Mouse (Mus musculus) effector memory CD4-positive, alpha-beta T cell, adult 7 months (primary cell): ENCODE results near the gene Zfp182. TPM values are rescaled to one million over a fixed set of nuclear protein-coding genes. Genes with fewer than 3 reads are reported as not detected.

Experiments
- polyA plus RNA-seq: library from polyadenylated mRNA; unstranded; fragments of 100-300 nt; shearing (Covaris generic); gene quantifications from one replicate; pipeline ENCODE4 v1.2.1, GENCODE M21; 2017

Zfp182 gene
- polyA plus RNA-seq = 12.9 TPM

DNA sequence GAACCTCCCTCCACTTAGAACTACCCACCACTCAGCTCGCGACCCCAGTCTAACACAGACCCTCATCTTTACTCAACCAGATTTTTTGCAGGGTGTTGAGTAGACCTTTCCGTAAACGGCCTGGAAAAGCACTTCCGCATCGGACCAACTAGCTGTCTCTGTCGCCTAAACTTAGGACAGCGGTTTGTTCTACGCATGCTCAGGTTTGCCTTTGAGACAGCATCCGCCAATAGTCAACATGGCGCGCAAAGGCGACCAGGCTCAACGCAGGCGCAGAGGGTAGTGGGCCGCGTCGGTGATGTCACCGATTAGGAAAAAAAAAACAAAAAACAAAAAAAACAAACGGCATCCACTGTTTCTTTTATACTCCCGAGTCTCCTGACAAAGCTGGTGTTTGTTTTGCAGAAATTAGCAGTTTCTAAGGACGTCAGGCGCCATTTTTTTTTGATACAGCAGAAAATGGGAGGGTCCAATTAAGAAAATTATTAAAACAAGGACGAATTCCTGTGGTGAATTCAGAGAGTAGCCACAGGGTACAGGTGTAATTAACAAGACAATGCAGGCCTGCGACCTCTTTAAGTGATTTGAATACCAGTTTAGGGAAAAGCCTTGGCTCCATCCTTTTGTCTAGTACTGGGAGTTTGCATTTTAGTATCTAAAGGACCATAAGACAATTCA is at the start of gene Zfp182:
Zfp182 (minus strand) TSS at position 451 of the 678 bp plus-strand sequence.

DNA sequence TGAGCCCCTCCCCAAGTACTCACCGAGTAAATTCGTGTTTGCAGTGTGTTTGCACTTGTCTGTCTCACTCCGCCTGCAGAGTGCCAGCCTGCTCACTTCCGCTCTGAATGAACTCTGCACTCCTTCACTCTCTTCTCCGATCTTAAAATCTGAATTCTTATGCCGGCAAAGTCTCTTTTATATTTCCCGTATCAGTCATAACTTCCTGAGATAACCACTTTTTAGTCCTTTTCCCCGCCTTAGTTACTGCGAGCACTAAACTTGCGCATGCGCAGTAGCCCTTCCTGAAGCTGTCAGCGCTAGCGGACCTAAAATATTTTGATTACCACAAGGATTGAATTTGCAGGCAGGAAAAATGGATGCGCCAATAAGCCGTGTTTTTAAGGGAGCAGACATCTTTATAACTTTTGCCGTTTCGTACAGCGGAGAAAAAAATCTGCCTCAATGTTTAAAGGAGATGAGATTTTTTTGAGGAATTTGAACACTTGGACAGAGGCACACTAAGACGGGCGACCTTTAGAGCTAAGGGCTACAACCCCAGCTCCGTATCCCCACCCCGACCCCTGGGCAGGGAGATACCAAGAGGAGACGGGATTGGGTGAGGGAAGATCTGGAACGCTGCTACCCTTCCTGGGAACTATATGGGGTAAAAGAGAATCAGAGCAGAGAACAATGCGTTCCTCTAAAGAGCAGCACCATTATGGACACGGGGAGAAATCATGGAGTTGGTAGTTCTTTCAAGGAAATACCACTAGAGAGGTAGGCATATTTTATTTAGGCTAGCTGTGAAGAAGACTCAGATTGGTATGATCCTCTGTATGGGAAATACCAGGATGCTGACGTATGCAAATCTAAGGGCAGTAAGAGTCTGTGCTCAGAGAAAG is 27.1 kb upstream of the Zfp182 start, which contains the start of gene Zfp300:
Zfp300 (minus strand) TSS at position 545 of the 884 bp plus-strand sequence.

DNA sequence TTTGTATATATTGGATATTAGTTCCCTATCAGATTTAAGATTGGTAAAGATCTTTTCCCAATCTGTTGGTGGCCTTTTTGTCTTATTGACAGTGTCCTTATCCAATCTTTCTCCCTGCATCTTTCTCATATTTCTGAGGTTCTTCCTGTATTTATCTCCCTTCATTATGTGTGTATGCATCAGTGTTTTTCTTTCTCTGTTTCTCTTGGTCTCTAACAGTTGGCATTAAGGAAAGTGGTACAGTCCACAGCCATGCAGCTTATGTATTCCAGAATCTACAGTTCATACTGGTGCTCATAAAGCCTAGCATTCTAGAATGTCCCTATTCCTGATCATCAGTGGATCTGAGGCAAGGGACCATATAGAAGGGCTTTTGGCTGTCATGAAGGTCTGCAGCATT is 6.0 kb upstream of the Zfp182 start, which contains the start of gene Spaca5:
Spaca5 (plus strand) TSS at position 301 of the 400 bp plus-strand sequence.

Other genes with a start within 250 kb of the Zfp182 start
- gene Timp1, start 192.2 kb downstream of the Zfp182 start, polyA plus RNA-seq = 0.62 TPM
- 0.62 TPM for gene Syn1, start 141.3 kb downstream of the Zfp182 start, polyA plus RNA-seq
- 1.4 TPM for gene Cfp, start 130.8 kb downstream of the Zfp182 start, polyA plus RNA-seq
- 6.1 TPM for gene Elk1, start 111.7 kb downstream of the Zfp182 start, polyA plus RNA-seq
- 51.5 TPM for gene Uxt, start 100.3 kb downstream of the Zfp182 start, polyA plus RNA-seq
- gene Spaca5, start 6.1 kb upstream of the Zfp182 start, polyA plus RNA-seq = not detected
- gene Zfp300, start 27.2 kb upstream of the Zfp182 start, polyA plus RNA-seq = 1.2 TPM
- not detected for gene Ssxa1, start 53.5 kb upstream of the Zfp182 start, polyA plus RNA-seq
- gene Gm21876, start 113.3 kb upstream of the Zfp182 start, polyA plus RNA-seq = not detected